Mouse (Mus musculus): ENCODE measurements around the gene Ibtk. TPM values are rescaled to one million over a fixed set of nuclear protein-coding genes. Genes with fewer than 3 reads are reported as not detected.

Ibtk gene
- polyA plus RNA-seq, 1 experiment from 2014 or later, result 36.1 TPM

- Histone ChIP-seq H3K36me3 (replicated peaks) (peaks cover 7% of the 10 kb centered on the region; the same call in 1 of the 2 replicates), H3K27me3 (replicated peaks; ENCODE audit: low read depth, poor library complexity, severe bottlenecking) (no peaks in the 10 kb centered on the region), H3K27ac (replicated peaks) (peak overlapping the region; percentile 100), H3K4me1 (peaks cover 15% of the 10 kb centered on the region), H3K4me3 (peak overlapping the region; percentile 98), H3K9me3 (no peaks in the 10 kb centered on the region)
- no peak for DNase-seq (ENCODE audit: low spot score)
- 42% methylated on average over 5 of the region's 5 CpGs for WGBS
These were observed 882 bp upstream of the Ibtk start for GRCm38 (mm10) chr9:85749922-85750509.

DNA sequence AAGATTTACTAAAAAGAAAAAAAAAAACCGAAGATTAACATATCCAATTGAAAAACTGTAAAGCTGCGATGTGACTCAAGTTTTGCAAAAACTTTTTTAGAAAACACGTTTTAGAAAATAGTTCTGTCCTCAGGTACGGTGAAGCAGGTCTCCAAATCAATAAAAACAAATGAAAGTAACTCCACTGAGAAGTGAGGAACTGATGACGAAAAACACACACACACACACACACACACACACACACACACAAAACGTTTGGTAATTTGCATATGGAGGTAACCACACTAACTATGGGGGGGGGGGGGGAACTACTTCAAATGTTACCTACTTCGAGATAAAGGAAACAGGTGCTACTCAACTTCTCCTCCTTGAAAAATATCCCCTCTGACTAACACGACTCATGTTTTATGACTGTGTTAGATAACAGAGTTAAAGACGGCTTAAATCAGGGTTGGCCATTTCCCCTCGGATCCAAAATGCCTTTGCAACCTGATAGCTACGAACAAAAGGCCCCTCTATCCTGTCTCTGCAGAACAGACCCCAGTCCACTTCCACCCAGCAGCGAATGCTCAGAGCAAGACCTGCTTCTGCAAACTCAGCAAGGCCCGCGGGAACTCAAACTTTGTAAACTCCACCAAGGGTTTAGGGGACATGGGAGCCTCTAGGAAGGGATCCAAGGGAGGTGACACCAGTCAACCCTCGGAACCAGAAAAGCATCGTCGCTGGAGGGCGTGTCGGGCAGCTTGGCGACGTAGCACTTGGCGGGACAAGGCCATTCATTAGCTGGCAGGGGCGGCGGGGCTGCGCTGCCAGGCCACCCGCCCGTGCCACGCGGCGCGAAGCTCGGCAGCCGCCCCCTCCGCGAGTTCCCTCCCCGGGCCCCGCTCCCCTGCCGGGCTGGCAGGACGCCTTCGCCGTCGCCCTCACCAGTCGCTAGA is 661 bp downstream of the Ibtk start:
- 1% methylated on average over 43 of the region's 43 CpGs for WGBS
- Histone ChIP-seq H3K9me3 (no peaks in the 10 kb centered on the region), H3K27ac (replicated peaks) (peak overlapping the region; percentile 100), H3K27me3 (replicated peaks; ENCODE audit: low read depth, poor library complexity, severe bottlenecking) (no peaks in the 10 kb centered on the region), H3K4me1 (peaks cover 15% of the 10 kb centered on the region), H3K36me3 (replicated peaks) (peaks cover 9% of the 10 kb centered on the region), H3K4me3 (peak overlapping the region; percentile 98)
- DNase-seq (ENCODE audit: low spot score), result peak; percentile 83

- Histone ChIP-seq H3K36me3 (replicated peaks) (peaks cover 35% of the 10 kb centered on the region), H3K9me3 (no peaks in the 10 kb centered on the region), H3K27me3 (replicated peaks; ENCODE audit: low read depth, poor library complexity, severe bottlenecking) (no peaks in the 10 kb centered on the region), H3K4me1 (peaks cover 15% of the 10 kb centered on the region), H3K27ac (replicated peaks) (no peak overlapping the region), H3K4me3 (no peak overlapping the region)
- 96% methylated on average over 2 of the region's 2 CpGs for WGBS
- no peak for DNase-seq (ENCODE audit: low spot score)
These were observed 3.6 kb downstream of the Ibtk start for GRCm38 (mm10) chr9:85745566-85745965.

DNA sequence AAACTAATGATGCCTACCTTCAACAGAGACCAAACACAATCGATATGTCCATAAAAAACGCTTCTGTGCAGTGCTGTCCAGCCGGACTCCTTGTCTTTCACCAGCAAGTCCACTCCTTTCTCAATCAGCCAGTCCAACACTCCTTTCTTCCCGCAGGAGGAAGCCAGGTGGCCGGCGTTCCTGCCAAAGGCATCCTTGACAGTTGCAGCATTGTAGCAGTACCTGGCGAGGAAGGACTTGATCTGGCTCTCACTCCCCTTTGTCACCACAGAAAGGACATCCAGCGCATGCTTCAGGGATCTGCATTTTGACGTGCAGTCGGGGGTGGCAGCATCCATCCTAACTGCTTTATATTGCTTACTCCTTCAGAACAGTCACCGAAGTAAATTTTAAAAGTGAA is 5.8 kb downstream of the Ibtk start:
- H3K27me3 ChIP-seq (replicated peaks; ENCODE audit: low read depth, poor library complexity, severe bottlenecking), result no peaks in the 10 kb centered on the region
- H3K9me3 ChIP-seq, result no peaks in the 10 kb centered on the region
- H3K4me1 ChIP-seq, result peaks cover 7% of the 10 kb centered on the region
- no peak for DNase-seq (ENCODE audit: low spot score)
- no peak overlapping the region for H3K4me3 ChIP-seq
- peaks cover 57% of the 10 kb centered on the region for H3K36me3 ChIP-seq (replicated peaks)
- 89% methylated on average over 11 of the region's 11 CpGs for WGBS
- H3K27ac ChIP-seq (replicated peaks), result no peak overlapping the region

DNA sequence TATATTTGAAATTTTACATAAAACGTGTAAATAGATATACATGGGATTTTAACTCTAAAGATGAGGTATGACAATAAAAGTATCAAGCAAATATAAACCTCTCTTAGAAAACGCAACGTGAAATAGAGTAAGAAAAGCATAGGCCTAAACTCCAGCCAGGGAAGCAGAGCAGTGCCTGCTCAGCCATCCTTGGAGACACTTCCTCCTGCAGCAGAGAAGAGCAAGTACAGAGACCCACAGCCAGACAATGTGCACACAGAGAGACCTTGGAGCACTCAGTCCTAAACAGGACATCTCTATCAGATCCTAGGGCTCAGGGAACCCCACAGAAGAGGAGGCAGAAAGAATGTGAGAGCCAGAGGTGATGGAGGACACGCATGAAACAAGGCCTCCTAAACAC is 7.0 kb downstream of the Ibtk start:
- 90% methylated on average over 4 of the region's 4 CpGs for WGBS
- H3K4me3 ChIP-seq, result no peak overlapping the region
- H3K9me3 ChIP-seq, result no peaks in the 10 kb centered on the region
- no peaks in the 10 kb centered on the region for H3K4me1 ChIP-seq
- H3K36me3 ChIP-seq (replicated peaks), result peaks cover 69% of the 10 kb centered on the region
- H3K27me3 ChIP-seq (replicated peaks; ENCODE audit: low read depth, poor library complexity, severe bottlenecking), result no peaks in the 10 kb centered on the region
- DNase-seq (ENCODE audit: low spot score), result no peak
- H3K27ac ChIP-seq (replicated peaks), result no peak overlapping the region

GRCm38 (mm10) chr9:85739279-85739678 is 9.9 kb downstream of the Ibtk start:
- H3K36me3 ChIP-seq (replicated peaks), result peaks cover 90% of the 10 kb centered on the region

DNA sequence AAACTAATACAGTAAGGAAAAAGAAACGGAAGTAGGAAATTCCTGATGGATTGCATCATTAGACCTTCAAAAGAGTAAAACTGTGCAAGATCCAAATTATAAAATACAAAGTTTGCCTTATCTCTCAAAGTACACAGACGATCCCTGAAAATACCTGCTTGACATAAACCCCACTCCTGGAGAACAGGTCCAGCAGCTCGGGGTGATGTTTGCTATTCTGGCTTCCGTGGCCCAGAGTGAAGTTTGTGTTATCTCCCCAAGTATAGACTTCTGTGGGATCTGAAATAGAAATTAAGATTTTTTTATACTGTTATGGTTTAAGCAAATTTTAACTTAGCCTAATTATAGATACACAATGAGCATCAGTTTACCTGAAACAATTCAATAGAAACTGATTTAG is 14.3 kb downstream of the Ibtk start:
- Histone ChIP-seq H3K4me3 (no peak overlapping the region), H3K9me3 (no peaks in the 10 kb centered on the region), H3K27ac (replicated peaks) (no peak overlapping the region), H3K36me3 (replicated peaks) (peaks cover 99% of the 10 kb centered on the region), H3K27me3 (replicated peaks; ENCODE audit: low read depth, poor library complexity, severe bottlenecking) (no peaks in the 10 kb centered on the region), H3K4me1 (no peaks in the 10 kb centered on the region)
- no peak for DNase-seq (ENCODE audit: low spot score)
- WGBS, result 94% methylated on average over 4 of the region's 4 CpGs

More at GRCm38 (mm10) chr9:85739279-85739678, 9.9 kb downstream of the Ibtk start:
- no peaks in the 10 kb centered on the region for H3K9me3 ChIP-seq
- no peak for DNase-seq (ENCODE audit: low spot score)
- no peaks in the 10 kb centered on the region for H3K4me1 ChIP-seq
- WGBS, result 87% methylated on average over 4 of the region's 4 CpGs
- H3K27me3 ChIP-seq (replicated peaks; ENCODE audit: low read depth, poor library complexity, severe bottlenecking), result no peaks in the 10 kb centered on the region
- no peak overlapping the region for H3K27ac ChIP-seq (replicated peaks)
- no peak overlapping the region for H3K4me3 ChIP-seq

- Histone ChIP-seq H3K27ac (replicated peaks) (no peak overlapping the region), H3K9me3 (no peaks in the 10 kb centered on the region), H3K4me3 (no peak overlapping the region), H3K4me1 (no peaks in the 10 kb centered on the region), H3K27me3 (replicated peaks; ENCODE audit: low read depth, poor library complexity, severe bottlenecking) (no peaks in the 10 kb centered on the region), H3K36me3 (replicated peaks) (peaks cover 98% of the 10 kb centered on the region)
- 96% methylated on average over 9 of the region's 9 CpGs for WGBS
- DNase-seq (ENCODE audit: low spot score), result no peak
These were observed 25.1 kb downstream of the Ibtk start for GRCm38 (mm10) chr9:85724078-85724477.

GRCm38 (mm10) chr9:85717336-85717735 is 31.8 kb downstream of the Ibtk start:
- H3K4me3 ChIP-seq, result no peak overlapping the region

DNA sequence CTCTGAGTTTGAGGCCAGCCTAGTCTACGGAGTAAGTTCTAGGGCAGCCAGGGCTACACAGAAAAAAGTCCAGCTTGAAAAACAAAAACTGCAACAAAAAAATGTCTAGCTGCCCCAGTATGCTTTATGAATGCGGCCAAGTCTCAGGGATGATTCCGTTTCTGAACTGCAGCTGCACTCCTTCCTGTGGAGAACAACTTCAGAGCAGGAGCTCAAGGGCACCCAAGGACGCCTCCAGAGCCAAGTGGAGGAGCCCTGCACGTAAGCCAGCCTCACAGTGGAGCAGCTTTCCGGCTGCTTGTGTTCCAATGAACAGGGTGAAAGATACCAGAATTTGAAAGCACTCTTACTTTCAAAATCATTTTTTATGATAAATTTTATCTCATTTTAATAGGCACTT is 41.8 kb downstream of the Ibtk start:
- no peak for DNase-seq (ENCODE audit: low spot score)
- no peak overlapping the region for H3K4me3 ChIP-seq
- no peaks in the 10 kb centered on the region for H3K27me3 ChIP-seq (replicated peaks; ENCODE audit: low read depth, poor library complexity, severe bottlenecking)
- no peaks in the 10 kb centered on the region for H3K4me1 ChIP-seq
- H3K27ac ChIP-seq (replicated peaks), result no peak overlapping the region
- peaks cover 100% of the 10 kb centered on the region for H3K36me3 ChIP-seq (replicated peaks)
- H3K9me3 ChIP-seq, result no peaks in the 10 kb centered on the region
- 92% methylated on average over 6 of the region's 6 CpGs for WGBS

More at GRCm38 (mm10) chr9:85717336-85717735, 31.8 kb downstream of the Ibtk start:
- DNase-seq (ENCODE audit: low spot score), result no peak
- Histone ChIP-seq H3K27ac (replicated peaks) (no peak overlapping the region), H3K4me1 (no peaks in the 10 kb centered on the region), H3K27me3 (replicated peaks; ENCODE audit: low read depth, poor library complexity, severe bottlenecking) (no peaks in the 10 kb centered on the region), H3K9me3 (no peaks in the 10 kb centered on the region), H3K36me3 (replicated peaks) (peaks cover 99% of the 10 kb centered on the region)
- WGBS, result 92% methylated on average over 7 of the region's 7 CpGs

DNA sequence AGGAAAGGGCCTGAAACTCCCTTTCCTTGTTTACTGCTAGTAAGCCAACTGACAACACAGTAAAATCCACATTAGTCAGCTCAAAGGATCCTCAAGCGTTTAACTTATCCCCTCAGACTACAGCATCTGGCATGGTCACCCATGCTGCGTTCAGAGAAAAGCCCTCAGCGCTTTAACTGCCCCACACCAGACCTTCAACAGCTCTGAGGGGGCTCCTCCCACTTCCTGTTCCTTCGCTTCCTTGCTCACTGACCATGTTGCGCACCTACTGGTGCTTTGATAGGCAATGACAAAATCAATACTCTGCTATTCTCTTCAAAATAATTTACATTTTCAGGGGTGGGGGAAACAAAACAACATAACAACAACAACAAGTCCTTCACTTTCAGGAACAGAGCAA is 47.2 kb downstream of the Ibtk start:
- no peak for DNase-seq (ENCODE audit: low spot score)
- Histone ChIP-seq H3K27ac (replicated peaks) (no peak overlapping the region), H3K9me3 (no peaks in the 10 kb centered on the region), H3K4me1 (no peaks in the 10 kb centered on the region), H3K4me3 (no peak overlapping the region), H3K27me3 (replicated peaks; ENCODE audit: low read depth, poor library complexity, severe bottlenecking) (no peaks in the 10 kb centered on the region), H3K36me3 (replicated peaks) (peaks cover 82% of the 10 kb centered on the region)
- WGBS, result 91% methylated on average over 5 of the region's 5 CpGs

DNA sequence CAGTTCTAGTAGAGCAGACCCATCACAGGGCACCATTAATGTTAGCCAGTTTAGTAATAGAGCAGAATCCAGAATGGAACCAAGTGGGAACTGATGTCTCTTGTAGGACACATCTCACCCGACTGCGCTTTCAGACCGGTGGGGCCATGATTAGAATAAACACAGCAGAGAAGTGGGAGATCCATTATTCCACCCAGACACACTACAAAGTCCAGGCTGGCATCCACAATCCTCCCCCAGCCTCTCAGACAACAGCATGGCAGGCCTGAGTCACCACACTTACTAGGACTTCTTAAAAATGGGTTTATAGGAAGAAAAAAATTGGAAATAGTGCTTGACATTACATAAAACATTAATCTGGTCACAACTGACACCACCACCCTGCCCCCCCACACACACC is 53.5 kb downstream of the Ibtk start:
- Histone ChIP-seq H3K36me3 (replicated peaks) (peaks cover 56% of the 10 kb centered on the region), H3K4me1 (no peaks in the 10 kb centered on the region), H3K4me3 (no peak overlapping the region), H3K9me3 (no peaks in the 10 kb centered on the region), H3K27ac (replicated peaks) (no peak overlapping the region), H3K27me3 (replicated peaks; ENCODE audit: low read depth, poor library complexity, severe bottlenecking) (no peaks in the 10 kb centered on the region)
- DNase-seq (ENCODE audit: low spot score), result no peak
- 98% methylated on average over 3 of the region's 3 CpGs for WGBS
